Mouse (Mus musculus) cerebellum, adult 11 months (tissue): ENCODE results near the gene Cog7.
A peak's percentile ranks its signal among the peaks of the same experiment; 100 is the strongest.

Experiments used
- DNase-seq: peaks from one replicate; pipeline ENCODE4 v3.0.0; 2022

The Cog7 gene

DNA sequence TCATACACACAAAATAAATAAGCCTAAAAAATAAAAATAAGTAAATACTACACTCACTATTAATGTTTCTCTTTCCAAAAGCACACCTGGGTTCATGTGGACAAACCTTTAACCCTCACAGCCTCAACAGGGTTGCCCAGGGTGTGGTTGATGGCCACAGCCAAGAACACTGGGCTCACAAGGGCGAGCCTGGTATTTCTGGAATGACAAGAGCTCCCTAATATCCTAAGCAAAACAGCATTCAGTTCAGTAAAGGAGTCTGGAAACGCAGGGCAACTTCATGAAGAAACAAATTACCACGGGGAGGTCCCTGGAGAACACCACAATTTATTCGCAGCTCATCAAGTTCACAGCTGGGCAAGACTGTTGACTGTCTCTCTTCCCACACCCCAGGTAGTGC is 34.0 kb downstream of the Cog7 start:
- DNase-seq, result no peak

DNA sequence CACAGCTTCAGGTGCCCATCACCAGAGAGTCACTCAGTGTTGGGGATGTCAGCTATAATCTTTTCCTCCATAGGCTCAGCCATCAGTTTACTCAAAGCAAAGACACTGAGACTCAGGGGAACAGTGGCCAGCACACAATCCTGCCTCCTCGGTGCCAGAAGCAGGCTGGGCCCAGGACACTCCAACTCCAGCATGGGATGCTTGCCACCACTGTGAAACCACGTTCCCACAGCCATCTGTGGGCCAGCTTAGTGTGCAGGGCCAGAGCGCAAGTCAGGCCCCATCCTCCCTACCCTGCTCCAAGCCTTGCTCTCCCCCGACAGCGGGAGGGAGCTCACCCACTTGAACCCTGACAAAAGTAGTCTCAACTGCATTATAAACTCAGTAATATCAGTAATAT is 35.3 kb downstream of the Cog7 start:
- peak; percentile 41 for DNase-seq

DNA sequence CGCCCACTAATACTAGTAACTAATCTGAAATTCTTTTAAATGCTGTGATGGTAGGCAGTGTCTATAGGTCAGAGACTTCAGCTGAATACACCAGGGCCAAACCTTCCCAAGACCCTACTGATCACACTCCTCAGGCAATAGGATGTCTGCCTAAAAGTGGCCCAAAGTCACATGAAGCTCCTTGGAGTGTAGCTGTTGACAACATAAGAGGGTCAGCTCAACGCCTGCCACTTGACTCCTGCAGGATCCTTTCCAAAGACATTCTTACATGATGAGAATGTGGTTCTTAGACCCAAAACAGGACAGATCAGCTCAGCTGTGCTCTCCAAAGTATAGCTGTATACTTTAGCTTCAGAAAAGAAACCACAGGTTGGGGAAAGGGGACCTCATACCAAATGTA is 39.1 kb downstream of the Cog7 start:
- no peak for DNase-seq

DNA sequence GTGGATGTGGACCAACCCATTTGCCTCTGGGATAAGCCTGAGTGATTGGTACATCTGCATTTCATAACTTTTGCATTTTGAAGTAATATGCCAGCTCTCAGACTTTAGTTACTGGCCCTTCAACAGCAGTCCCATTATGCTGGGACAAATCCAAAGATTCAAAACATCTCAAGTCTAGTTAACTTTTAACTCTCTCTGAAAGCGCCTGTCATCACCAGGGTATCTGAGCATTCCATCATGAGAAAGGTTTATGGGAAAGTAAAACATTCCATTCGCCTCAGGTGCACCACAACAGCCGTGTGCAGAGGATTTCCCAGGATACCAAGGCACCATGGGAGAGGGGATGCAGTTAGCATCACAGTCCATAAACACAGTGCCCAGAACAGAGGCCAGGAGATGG is 39.9 kb downstream of the Cog7 start:
- DNase-seq, result no peak

DNA sequence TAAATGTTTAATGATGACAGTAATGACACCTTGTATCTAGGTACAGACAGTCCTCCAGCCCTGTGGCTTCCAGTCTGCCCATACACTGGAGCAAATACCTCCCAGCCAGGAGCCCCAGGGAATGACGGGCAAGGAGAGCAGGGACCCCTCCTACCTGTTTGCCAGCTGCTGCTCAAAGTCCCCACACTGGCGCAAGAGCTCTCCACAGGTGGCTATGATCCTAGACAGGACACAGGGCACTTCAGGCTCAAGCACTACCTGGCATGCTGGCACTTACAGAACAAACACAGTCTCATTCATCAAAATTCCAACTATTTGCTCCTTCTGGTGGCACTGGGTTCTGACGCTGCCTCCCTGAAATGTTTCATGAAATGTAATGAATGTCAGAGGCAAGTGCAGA is 40.5 kb downstream of the Cog7 start:
- DNase-seq, result no peak

DNA sequence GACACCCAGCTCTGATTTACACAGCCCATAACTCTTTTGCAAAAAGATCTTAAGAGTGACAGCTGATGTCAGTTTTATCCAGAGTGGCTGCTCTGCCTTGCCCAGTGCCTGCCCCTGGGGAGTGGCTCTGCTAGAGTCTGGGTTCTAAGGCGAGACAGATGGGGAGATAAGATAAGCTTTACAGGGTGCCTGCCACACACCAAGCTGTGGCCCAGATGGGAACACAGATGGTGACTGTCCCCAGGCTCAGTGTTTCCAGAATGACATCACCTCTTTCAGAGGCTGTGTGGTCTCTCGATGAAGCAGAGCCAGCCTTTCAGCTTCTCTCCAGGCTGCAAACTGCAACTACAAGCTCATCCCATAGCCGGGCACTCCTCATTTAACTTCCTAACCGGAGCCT is 41.8 kb downstream of the Cog7 start:
- DNase-seq, result peak; percentile 86

DNA sequence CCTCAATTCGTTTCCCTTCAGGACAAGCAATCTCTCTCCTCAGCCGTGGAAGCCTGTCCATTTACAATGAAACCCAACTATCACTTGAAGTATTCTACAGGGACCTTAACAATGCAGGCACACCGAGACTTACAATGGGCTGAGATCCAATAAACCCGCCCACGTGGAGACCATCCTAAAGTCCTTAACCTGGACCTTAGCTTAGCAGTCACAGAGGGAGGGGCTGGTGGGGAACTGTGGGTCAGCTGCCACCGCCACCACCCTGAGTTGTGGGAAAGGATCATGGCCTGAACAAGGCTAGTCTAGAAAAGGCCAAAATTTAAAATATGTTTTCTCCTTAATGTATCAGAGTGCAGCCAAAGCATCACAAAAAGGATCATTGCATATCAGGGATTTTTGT is 42.3 kb downstream of the Cog7 start:
- peak; percentile 40 for DNase-seq

DNA sequence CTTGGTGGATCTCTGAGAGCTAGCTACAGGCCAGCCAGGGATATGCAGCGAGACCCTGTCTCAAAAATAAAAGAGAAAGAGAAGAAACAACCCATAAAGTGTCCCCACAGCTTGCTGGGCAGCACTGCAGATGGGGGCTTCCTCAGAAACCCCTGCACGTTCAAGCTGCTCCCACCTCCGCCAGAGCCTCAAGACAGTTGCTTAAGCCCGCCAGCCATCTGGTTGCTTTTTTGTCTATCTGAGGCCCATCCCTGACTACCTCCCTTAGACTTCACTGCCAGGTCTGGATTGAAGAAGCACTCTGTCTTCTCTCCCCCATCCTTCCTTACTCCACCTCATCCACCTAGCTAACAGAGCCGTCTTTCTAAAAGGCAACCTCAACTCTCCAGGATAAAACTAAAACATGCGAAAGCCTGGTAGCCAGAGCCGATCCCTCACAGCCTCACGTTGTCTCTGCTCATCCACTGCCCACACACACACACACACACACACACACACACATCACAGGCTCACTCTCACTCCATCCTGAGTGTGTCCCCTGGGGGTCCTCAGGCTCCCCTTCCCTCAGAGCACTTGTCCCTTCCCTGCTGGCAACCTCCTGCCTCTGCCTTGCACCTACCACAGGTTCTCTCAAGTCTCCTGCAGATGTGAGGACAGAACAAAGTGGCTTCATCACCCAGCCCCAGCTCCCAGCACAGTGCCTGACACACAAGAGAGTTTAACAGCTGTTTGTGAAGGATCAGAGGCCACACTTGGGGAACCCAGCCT is 43.2 kb downstream of the Cog7 start:
- DNase-seq, result peak; percentile 24

DNA sequence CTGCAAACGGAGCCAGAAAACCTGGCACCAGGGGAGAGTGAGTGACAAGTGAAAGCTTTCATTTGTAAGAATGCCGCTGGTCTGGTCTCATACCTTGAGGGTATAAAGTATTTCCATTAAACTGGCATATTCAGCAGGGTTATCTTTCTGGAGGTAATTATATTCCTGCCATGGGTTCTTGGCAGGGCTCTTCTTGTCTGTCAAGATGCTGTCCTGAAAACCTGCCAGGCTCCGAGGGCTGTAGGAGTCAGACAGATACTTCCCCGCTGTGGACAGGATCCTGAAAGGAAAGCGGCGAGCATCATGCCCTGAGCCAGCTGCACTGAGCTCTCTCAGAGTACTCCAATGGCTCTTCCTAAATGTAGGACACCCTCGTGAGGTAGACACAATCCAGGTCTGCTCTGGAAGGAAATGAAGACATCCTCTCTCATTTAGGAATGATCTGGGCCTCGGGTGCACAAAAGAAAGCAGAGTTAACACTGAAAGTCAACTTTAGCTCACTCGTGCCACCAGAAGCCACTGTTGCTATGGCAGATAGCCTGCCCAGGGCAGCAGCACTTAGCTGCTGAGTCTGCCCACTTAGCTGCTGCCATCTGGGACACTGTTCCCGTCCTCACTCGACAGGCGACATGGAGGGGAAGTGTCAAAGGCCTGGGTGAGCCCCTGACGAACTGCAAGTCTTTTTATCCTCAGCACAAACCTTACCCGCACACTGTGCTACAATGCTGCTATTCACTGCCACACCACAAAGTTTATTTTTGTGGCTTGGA is 44.5 kb downstream of the Cog7 start:
- DNase-seq, result peak; percentile 84

DNA sequence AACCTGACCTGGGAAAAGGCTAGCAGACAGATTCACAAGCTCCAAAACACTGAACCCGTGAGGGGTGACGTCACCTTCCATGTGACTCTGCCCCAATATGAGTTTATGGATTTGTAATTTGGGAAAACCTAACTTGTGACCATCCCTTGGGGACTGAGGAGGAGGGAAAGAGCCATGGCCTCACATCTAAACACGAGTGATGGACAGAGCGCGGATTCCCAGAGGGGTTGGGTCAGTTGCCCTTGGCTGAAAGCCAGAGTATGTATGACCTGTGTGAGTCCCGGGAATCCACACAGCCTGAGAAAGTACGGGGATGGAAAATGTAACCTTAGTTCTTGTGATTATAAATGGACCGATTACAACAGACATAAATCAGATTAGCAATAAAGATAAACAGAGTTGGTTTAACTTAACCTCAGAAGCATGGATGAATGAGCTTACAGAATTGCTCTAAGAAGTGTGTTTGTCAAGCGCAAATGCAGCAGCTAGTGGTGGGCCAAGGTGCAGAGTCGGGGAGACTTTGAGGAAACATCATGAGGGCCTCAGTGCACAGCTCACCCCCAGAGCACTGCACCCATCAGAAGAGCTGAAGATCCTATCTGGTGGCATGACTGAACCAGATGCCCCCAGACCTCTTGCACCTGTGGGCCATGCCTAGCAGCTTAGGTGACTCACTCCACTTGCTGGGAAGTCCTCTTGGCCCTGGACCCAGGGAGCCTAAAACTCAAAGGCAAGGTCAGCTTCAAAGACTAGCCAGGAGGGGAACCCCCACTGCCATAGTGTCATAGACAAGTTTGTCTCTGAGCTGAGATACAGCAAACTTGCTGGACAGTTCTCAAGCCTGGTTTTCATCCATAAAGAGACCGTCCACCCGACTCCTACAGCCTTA is 45.4 kb downstream of the Cog7 start:
- DNase-seq, result peak; percentile 45

DNA sequence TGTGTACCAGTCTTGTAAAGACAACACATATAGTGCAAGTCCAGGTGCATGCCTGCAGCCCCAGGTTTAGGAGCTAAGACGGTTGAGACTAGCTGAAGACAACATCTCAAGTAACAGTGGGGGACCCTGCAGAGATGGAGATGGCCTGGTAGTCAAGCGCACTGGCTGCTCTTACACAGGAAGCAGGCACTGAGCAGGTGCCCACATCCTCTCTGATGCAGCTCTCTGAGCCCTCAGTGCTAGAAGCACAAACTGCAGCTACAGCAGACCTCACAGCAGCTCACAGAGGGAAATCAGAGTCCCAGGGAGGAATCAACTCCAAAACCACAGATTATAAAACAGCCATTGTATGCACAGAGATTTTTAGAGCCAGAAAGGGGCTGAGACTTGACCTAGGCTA is 47.2 kb downstream of the Cog7 start:
- no peak for DNase-seq

DNA sequence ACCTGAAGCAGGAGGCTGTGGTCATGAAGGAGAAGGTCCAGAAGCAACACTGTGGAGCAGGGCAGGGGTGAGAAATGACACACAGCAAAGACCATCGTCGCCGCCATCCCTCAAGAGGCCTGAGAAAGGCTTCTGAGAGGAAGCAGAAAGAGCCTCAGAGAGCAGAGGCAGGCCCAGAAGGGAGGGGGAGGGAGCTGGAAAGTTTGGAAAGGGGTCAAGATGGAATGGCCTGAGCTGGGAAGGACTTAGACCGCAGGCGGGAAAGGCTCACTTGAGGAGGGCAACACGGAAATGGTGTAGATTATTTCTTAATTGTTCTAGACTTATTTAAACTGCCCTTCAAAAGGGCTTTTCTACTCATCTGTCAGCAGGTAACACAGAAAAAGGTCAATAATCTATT is 47.8 kb downstream of the Cog7 start:
- no peak for DNase-seq

DNA sequence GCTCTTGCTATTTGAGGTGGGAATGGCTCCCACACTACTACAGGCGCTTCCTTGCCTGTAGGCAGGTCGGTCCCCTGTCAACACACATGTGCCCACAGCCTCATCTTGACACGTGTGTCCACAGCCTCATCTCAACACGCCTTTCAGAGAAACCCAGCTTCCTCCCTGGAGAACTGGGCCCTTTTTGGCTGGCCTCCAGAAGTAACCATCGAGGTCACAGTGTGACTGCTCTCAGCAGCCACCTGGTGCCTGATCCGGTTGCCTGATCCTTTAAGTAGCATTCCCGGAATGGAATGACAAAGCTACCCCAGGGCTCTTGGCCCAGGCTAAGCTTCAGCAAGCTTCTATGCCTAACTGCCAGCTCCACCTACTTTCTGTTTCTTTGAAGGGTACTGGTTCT is 50.3 kb downstream of the Cog7 start:
- DNase-seq, result peak; percentile 69

DNA sequence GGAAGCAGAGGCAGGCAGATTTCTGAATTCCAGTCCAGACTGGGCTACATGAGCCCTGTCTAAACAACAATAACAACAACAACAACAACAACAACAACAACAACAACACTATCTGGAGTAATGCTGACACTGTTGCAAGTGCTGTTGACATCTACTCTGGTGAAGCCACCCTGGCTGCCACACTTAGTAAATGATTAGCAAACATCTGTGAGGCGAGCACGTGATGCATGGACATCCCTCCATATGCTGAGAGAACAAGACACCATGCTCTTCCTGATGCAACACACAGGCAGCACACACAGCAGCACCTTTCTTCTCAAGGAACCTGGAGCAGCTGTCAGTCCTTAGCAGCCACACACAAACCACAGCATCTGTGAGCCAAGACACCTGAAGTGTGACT is 53.6 kb downstream of the Cog7 start:
- DNase-seq, result no peak

DNA sequence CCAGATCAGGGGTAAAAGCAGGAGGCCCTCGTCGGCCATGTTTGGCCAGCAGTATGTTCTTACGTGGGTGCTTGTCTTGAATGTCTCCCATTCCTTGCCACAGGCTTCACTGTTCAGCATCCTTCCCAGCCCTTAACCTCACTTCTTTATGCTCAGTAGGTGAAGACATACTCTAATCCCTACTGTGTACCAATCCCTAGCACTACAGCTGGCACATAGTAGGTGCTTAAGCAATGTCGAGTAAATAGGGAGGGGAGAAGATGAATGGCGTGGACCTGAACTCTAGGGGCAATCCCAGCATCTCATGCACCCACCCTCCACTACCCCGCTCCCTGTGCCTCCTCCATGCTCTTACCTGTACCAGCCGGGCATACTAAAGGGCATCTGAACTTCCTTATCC is 57.1 kb downstream of the Cog7 start:
- DNase-seq, result no peak

DNA sequence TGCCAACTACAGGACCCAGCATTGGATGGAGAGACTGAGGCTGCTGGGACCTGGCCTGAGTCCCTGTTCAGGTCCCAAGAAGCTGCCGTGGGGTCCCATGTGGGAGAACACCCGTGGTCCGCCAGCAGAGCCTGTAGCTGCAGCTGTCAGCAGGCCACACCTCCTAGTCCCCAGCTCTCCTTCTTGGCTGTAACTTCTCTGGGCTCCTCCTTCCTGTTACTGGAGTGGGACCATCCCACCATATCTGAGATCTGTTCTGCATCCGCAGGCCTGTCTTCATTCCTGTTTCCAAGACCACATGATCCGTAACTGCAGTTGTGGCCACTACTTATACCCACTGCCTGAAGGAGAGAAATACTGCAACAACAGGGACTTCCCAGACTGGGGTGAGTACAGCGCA is 67.6 kb downstream of the Cog7 start:
- DNase-seq, result no peak

DNA sequence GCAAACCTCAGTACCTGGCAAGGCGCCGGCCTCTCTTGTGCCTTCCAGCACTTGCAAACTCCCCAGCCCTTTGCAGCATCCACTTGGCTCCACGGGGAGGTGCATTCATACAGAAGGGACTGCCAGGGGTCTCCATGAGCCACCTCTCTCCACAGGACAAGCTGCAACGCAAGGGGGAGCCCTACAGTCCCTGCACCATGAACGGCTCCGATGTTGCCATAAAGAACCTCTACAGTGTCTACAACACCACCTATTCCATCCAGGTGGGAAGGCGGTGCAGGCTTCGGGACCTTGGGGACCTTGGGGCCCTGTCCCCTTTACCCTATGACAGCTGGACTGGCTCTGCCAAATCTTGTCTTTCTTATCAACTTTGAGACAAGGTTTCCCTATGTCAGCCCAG is 69.3 kb downstream of the Cog7 start:
- no peak for DNase-seq

DNA sequence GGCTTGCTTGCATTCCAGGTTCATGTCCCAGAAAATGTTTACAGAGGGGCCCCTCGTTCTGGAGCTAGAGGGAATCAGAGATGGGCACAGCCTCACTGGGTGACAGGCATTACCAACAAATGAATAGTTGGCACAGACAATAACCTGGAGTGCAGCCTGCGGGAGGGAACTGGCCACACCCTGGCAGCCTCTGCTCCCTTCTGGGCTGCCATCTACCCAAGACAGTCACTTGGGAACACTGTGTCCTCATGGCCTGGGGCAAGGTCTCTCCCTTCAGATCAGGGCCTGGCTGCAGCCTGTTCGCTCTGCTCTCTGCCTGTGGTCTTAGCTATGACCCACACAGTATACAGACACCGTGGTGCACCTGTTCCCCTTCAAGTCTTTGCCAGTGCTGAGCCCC is 74.6 kb downstream of the Cog7 start:
- DNase-seq, result no peak

DNA sequence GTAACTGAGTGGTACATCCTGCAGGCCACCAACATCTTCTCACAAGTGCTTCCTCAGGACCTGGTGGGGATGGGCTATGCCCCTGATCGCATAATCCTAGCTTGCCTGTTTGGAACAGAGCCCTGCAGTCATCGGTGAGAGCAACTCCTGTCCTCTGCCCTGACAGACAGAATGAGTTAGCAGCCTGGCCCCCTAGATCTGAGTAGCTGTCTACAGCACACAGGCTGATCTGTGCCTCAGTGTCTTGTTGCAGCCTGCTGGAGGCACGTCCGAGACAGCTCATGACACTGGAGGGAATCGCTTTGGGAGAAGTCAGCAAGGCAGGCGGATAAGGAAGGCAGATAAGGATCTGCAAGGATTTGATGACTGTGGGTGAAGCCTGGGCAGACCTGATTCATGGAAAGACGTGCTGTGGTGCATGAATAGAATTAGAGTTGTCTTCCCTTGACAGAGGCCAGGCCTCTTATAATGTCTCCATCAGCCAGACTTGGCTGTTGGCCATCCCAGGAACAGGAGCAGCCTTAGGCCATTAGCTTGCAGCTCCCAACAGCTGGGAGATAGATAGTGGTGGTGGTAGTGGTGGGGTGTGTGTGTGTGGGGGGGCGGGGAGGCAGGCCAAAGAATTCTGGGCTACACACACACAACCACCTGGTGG is 78.6 kb downstream of the Cog7 start:
- DNase-seq, result no peak

DNA sequence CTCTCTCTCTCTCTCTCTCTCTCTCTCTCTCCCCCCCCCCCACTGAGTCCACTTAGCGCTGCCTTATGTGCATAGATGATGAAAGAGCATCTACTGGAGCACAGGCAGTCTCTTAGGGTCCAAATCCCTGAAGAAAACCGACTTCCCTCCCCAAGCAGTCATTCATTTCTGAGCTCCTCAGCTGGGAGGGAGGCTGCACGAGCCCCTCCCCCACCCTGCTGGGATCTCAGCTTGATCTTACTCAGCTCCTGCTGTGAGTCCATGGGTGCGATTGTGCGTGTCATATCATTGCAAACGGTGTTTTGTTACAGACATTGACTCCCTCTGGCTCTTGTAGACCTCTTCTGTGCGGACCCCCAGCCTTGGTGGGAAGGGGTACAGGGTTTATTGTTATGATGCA is 81.6 kb downstream of the Cog7 start:
- no peak for DNase-seq

DNA sequence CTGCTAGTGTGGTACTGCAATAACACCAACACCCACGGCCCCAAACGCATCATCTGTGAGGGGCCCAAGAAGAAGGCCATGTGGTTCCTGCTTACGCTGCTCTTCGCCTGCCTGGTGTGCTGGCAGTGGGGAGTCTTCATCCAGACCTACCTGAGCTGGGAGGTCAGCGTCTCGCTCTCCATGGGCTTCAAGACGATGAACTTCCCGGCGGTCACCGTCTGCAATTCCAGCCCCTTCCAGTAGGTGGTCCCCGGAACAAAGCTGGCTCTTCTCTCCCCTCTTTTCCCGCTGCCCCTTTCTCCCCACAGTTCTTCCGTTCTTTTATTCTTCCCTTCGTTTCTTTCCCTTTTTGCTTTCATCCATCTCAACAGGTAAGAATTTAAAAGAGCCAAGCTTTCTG is 82.2 kb downstream of the Cog7 start:
- peak; percentile 66 for DNase-seq

DNA sequence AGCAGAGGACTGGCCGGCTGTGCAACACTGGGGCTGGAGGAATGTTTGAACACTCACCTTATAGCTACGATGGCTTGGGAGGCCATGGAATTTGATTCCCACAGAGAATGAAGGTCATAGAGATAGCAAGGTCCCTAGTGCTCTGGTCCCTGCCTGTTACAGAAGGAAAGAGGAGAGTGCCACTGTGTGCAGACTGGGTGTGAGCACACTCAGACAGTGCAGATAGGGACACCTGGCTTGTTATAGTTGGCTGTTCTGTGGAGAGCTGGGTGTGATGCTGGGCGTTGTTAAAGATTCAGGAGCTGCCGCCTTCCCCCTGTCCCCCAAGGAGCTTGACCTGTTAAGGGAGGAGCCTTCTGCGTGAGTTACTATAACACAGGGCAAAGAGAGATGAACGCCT is 84.8 kb downstream of the Cog7 start:
- no peak for DNase-seq
